Mouse (Mus musculus): ENCODE results near the gene Glud1.

Gene Glud1

DNA sequence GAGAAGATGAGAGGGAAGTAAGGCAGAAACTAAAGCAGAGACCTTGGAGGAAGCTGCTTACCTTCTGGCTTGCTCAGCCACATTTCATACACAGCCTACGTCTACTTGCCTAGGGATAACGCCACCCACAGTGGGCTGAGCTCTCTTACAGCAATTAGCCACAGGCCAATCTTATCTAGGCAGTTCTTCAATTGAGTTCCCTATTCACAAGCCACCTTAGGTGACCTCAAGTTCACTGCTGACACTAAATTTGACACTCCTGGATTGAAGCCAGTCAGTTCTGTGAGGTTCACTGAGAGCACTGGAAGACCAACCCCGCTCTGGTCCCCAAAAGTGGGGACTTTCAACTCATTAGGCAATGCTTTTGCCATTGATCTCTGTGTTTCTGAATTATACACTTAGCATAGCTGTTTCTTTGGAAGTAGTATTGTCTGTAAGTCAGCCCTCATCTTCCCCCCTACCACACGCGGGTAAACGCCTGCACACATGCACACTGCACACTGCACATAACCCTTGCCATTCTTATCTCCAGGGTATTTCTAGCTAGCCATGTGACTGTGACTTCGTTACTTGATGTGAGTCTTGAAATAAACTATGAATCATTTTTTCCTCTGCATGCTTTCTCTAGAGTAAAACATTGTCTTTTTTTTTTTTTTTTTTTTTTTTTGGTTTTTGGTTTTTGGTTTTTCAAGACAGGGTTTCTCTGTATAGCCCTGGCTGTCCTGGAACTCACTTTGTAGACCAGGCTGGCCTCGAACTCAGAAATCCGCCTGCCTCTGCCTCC, 72.6 kb downstream of the Glud1 start:
- no peak for DNase-seq

DNA sequence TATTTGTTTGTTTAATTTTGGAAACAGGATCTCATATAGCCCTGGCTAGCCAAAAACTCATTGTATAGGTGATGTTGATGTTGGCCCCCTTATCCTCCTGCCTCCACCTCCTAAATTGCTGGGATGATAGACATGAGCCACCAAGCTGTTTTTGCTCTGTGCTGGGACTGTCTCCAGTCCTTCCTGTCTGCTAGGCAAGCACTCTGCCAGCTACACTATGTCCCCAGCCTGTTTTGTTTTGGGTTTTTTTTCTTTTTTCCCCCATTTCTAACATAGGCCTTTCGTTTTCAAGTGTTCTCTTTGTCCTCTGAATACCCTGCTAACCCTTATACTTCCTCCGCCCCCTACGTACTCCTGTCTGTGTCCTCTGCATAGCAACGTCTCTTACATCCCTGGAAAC, 82.8 kb downstream of the Glud1 start:
- DNase-seq, result no peak

Data from right cerebral cortex, postnatal 25 days (tissue).